Mouse (Mus musculus) heart, adult 18-20 months (tissue): ENCODE measurements around the gene Cdkn2d. TPM values are rescaled to one million over a fixed set of nuclear protein-coding genes. Genes with fewer than 3 reads are reported as not detected.
A peak's percentile ranks its signal among the peaks of the same experiment; 100 is the strongest.

Experiments
- DNase-seq, 2 experiments: peaks; one replicate each; pipeline ENCODE4 v3.0.0; 2021 to 2022; ENCODE audit warnings: mixed read lengths in 1 of 2
- total RNA-seq, 2 experiments: library from RNA; stranded (reverse); gene quantifications; 2 replicates each; pipeline ENCODE4 v1.2.3; 2021

The Cdkn2d gene
- total RNA-seq, 2 experiments from 2014 or later: 14.3 to 15.9 TPM

GRCm38 (mm10) chr9:21244428-21245112, 46.6 kb downstream of the Cdkn2d start:
- no peak for DNase-seq

GRCm38 (mm10) chr9:21243826-21244427, 47.3 kb downstream of the Cdkn2d start:
- no peak for DNase-seq

GRCm38 (mm10) chr9:21241343-21241742, 49.9 kb downstream of the Cdkn2d start:
- peak; percentile 83 to 89 for DNase-seq

GRCm38 (mm10) chr9:21239465-21239848, 51.8 kb downstream of the Cdkn2d start:
- no peak for DNase-seq

- peak; percentile 88 for DNase-seq
Measured at GRCm38 (mm10) chr9:21238733-21239464, 52.3 kb downstream of the Cdkn2d start, which contains the start of gene Keap1. TSS of gene Keap1 (minus strand) at chr9:21239361.

Other genes starting within 250 kb of the Cdkn2d start
- not detected for gene Zglp1, start 224.3 kb downstream of the Cdkn2d start, total RNA-seq
- under 1 TPM; 0.30 to 0.33 TPM for gene Gm49373, start 218.3 kb downstream of the Cdkn2d start, total RNA-seq
- 10 to 100 TPM; 39.1 to 48.3 TPM for gene Fdx1l, start 217.8 kb downstream of the Cdkn2d start, total RNA-seq
- gene Gm38431, start 199.4 kb downstream of the Cdkn2d start, total RNA-seq: under 1 TPM; 0.27 to 0.31 TPM
- gene Raver1, start 199.4 kb downstream of the Cdkn2d start, total RNA-seq: 10 to 100 TPM; 22.5 to 23.9 TPM
- gene Tyk2, start 160.2 kb downstream of the Cdkn2d start, total RNA-seq: 10 to 100 TPM in 1 of 2 experiments, 1 to 10 TPM in 1; 8.0 to 10.3 TPM
- 100 to 1,000 TPM; 160 to 168 TPM for gene Cdc37, start 141.4 kb downstream of the Cdkn2d start, total RNA-seq
- 10 to 100 TPM; 52.5 to 59.1 TPM for gene Pde4a, start 125.7 kb downstream of the Cdkn2d start, total RNA-seq
- 10 to 100 TPM; 43.1 to 44.5 TPM for gene Keap1, start 52.0 kb downstream of the Cdkn2d start, total RNA-seq
- gene S1pr5, start 43.0 kb downstream of the Cdkn2d start, total RNA-seq: 1 to 10 TPM in 1 of 2 experiments, under 1 TPM in 1; 0.89 to 1.5 TPM
- gene Atg4d, start 26.1 kb downstream of the Cdkn2d start, total RNA-seq: 100 to 1,000 TPM in 1 of 2 experiments, 10 to 100 TPM in 1; 82.0 to 101 TPM
- 10 to 100 TPM; 10.6 to 17.2 TPM for gene Kri1, start 3.4 kb downstream of the Cdkn2d start, total RNA-seq
- not detected for gene Ap1m2, start 20.9 kb upstream of the Cdkn2d start, total RNA-seq
- gene Slc44a2, start 29.3 kb upstream of the Cdkn2d start, total RNA-seq: 10 to 100 TPM; 74.0 to 81.4 TPM
- gene Ilf3, start 76.5 kb upstream of the Cdkn2d start, total RNA-seq: 10 to 100 TPM; 25.2 to 28.5 TPM
- 10 to 100 TPM in 1 of 2 experiments, 1 to 10 TPM in 1; 7.7 to 11.3 TPM for gene Qtrt1, start 120.4 kb upstream of the Cdkn2d start, total RNA-seq
- gene Dnm2, start 133.5 kb upstream of the Cdkn2d start, total RNA-seq: 10 to 100 TPM; 58.1 to 65.1 TPM
- gene Tmed1, start 218.8 kb upstream of the Cdkn2d start, total RNA-seq: 10 to 100 TPM; 45.3 to 50.9 TPM
- gene AB124611, start 234.8 kb upstream of the Cdkn2d start, total RNA-seq: 1 to 10 TPM; 1.2 to 2.9 TPM